Mouse (Mus musculus) 3T3-L1 (cell line): ENCODE results near the gene Slc25a20.

Experiments used
- DNase-seq: peaks from one replicate; pipeline ENCODE4 v3.0.0-alpha.2; 2015; ENCODE audit warnings: low read depth, low spot score

Slc25a20 gene

GRCm38 (mm10) chr9:108687181-108687580, 25.3 kb downstream of the Slc25a20 start:
- DNase-seq, result no peak

DNA sequence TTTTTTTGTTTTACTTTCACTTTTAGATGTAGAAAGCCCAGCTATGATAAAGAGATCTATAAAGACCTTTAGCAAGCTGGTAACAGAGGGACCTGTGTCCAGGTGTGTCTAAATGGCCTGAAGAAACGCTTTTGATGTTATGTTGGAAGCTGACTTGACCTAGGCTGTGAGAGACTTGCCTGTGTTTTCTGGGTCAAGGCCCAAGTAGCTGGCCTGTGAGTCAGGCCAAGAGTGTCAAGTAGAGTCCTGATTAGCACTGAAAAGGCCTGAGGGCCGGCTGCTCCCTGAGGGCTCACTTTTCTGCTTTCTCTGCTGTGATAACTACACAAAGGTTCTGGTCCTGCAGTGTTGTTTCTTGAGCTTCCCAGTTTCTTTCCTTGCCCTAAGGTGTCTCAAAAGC, 25.8 kb downstream of the Slc25a20 start:
- DNase-seq, result no peak

DNA sequence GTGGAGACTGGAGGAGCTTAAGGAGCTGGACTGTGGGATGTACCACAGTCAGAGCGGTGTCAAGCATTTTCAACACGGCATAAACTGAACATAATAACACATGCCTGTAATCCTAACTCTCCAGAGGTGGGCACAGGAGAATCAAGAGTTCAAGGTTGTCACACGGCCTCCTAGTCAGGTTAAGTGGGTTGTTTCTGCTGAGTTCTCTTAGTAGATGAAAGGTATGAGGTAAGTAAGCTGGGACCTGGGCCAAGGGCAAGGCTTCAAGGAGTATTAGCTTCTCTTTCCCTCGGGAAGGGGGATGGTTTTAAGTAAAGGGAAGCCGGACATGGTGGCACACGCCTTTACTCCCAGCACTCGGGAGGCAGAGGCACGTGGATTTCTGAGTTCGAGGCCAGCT, 26.6 kb downstream of the Slc25a20 start:
- DNase-seq, result no peak

- no peak for DNase-seq
These were observed 27.2 kb downstream of the Slc25a20 start, which contains the start of gene Prkar2a for GRCm38 (mm10) chr9:108689106-108689505. Gene Prkar2a (plus strand): TSS chr9:108689314.

DNA sequence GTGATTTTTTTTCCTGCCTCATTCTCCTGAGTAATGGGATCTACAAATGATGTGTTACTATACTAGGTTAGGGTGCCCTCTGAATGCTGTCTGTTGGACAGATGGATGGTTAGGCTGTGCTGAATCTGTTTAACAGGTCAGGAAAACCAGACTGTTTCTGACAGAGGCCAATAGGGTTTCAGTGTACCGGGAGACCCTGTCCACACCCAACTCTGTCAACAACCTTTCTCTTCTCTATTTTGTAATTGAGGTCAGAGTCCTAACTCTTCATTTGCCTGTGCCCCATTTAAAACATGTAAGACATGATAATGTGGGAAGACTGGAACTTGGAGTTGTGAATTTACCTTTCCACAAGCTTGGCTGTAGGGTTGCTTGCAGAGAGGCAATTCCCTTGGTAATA, 28.1 kb downstream of the Slc25a20 start:
- DNase-seq, result no peak

DNA sequence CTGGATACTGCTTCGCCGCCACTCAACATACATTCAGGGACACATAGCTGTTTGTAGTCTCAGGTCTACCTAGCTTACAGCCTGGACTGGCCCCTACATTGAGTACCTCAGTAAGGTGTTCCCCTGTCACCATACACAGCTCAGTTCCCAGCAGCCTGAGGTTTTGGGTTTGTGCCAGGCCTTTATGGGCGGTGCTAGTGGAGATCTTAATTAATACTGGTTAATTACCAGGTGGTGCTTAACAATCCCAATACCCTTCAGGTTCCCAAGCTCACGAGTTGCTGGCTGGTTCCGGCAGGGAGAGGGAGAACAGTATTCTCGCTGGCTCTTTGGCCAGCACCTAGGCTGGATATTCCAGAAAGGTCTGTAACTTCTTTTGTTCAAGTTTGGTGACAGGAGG, 29.0 kb downstream of the Slc25a20 start:
- no peak for DNase-seq

DNA sequence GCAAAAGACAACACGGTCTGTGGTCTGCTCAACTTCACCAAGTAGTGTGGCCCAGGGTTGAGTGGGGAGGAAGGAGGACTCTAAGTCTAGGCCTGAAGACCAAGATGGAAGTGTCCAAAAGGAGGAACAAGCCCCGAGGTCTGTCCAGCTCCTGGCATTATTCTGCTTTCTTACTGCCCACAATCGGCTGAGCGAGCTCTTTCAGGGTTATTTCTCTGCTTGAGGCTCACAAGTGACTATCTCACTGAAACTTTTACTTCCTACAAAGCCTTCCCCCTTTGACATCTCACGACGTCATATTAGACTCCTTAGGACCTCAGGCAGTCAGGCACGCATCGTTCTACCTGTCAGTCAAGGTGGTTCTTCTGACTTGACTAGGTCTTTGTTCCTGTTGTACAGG, 29.5 kb downstream of the Slc25a20 start:
- DNase-seq, result no peak

- peak; percentile 74 for DNase-seq
These were observed 29.9 kb downstream of the Slc25a20 start for GRCm38 (mm10) chr9:108691846-108692225.

DNA sequence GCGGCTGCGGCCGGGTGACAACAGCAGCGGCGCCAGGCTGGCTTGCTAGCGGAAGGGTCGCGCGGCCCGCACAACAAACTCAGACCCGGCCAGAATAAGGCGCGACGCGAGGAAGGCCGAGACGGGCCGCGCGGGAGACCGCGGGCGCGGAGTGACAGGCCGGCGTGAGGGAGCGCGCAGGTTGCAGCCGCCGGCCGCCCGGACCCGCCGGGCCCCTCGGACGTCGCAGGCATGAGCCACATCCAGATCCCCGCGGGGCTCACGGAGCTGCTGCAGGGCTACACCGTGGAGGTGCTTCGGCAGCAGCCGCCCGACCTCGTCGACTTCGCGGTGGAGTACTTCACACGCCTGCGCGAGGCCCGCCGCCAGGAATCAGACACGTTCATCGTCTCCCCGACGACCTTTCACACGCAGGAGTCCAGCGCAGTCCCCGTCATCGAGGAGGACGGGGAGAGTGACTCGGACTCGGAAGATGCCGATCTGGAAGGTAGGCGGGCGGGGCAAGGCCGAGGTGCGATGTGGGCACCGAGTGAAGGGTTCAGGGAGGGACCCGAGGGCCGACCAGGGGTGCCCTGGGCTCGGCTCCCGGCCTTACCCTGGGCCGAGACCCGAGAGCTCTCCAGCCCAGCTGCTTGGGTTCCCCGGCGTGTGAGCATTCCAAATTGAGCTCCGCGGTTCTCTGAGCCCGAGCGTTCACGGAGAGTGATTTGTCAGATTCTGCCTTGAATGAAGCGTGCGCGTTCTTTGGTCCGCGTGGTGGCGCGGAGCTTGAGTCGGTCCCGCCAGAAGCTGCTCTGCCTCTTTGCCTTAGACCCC, 30.5 kb downstream of the Slc25a20 start:
- peak; percentile 69 for DNase-seq

DNA sequence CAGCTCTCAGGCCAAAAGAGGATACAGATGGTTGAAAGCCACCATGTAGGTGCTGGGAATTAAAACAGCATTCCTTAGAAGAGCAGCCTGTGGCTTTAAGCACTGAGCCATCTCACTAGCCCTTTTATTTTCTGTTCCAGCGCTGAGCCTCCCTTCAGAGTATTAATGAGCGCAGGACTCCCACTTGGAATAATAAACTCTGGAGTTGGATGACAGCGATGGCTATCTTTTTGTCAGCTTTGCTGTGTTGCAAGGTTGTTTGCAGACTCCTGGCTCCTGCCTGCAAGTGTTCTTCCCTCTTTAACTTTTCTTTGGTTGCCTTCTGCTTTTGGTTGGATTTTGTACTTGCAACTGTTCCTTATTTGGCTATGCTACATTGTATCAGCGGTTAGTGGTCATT, 32.1 kb downstream of the Slc25a20 start:
- no peak for DNase-seq

DNA sequence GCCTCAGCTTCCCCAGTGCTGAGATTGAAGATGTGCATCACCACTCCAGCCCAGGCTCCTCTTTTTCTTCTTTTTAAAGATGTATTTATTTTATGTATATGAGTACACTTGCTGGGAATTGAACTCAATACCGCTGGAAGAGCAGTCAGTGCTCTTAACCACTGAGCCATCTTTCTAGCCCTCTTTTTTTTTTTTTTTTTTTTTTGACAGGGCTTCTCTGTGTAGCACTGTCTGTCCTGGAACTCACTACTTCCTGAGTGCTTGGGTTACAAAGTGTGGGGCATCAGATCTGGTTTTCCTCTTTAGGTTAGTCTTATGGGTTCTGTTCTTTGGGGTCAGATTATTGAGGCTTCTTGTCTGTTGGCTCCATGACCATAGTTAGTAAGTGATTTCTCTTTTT, 32.6 kb downstream of the Slc25a20 start:
- no peak for DNase-seq

GRCm38 (mm10) chr9:108702476-108702875, 40.6 kb downstream of the Slc25a20 start:
- no peak for DNase-seq

GRCm38 (mm10) chr9:108703373-108704110, 41.7 kb downstream of the Slc25a20 start:
- DNase-seq, result peak; percentile 55

GRCm38 (mm10) chr9:108704591-108704990, 42.7 kb downstream of the Slc25a20 start:
- no peak for DNase-seq

GRCm38 (mm10) chr9:108707212-108707611, 45.3 kb downstream of the Slc25a20 start:
- DNase-seq, result no peak

GRCm38 (mm10) chr9:108708833-108709232, 46.9 kb downstream of the Slc25a20 start:
- no peak for DNase-seq

DNA sequence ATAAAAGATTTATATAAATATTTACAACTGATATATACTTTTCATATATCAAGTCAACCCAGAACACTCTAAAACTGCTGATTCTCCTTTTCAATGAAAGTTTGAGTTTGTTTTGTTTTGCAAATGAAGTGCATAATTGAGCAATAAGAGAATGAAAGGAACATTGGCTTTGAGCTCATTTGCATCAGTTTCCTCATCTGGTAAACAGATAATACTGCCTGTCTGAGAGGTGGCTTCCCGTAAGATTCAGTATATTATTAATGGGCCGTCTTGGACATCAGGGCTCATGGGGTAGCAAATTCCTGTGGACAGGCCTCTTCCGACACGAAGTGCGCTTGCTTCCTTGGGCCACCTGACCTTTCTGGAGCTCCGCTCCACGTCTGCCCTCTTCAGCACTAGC, 48.9 kb downstream of the Slc25a20 start:
- DNase-seq, result no peak

GRCm38 (mm10) chr9:108716199-108716598, 54.3 kb downstream of the Slc25a20 start:
- DNase-seq, result no peak

DNA sequence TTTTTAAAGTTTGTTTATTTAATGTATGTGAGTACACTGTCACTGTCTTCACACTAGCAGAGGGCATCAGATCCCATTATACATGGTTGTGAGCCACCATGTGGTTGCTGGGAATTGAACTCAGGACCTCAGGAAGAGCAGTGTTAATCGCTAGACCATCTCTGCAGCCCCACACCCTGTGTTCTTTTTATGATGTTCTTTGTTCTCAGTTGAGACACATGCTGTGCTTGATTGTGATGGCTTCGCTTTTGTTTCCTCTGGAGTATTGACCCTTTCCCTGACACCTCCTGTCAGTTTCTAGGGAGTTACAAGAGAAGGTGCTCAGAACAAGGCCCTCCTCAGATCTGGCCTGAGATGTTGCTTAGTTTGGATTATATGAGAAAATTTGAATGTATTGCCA, 61.9 kb downstream of the Slc25a20 start:
- no peak for DNase-seq

DNA sequence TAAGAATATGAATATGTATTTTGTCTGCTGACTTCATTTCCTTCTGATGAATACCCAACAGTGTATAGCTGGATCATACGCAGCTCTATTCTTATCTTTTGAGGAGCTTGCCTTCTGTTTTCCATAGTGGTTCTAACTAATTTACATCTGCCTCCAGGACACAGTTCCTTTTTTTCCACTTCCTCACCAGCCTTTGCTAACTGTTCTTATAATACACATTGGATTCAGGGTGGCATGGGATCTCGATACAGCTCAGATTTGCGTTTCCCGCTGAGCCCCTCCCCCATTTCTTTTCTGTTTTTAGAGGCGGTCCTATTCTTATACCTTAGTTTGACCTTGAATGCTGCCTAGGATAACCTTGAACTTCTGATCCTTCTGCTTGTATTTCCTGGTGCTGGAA, 64.2 kb downstream of the Slc25a20 start:
- no peak for DNase-seq

- peak; percentile 32 for DNase-seq
These were observed 67.2 kb downstream of the Slc25a20 start for GRCm38 (mm10) chr9:108729050-108729449.

GRCm38 (mm10) chr9:108732462-108732861, 70.6 kb downstream of the Slc25a20 start:
- peak; percentile 33 for DNase-seq
